Mouse (Mus musculus) layer of hippocampus, adult 9-11 months (tissue): ENCODE results near the gene 4933430I17Rik.
"Not testable (repeated sequence)": the region's sequence is repeated elsewhere in the genome, so short reads cannot be mapped to it uniquely, and the experiment has no call there.

ENCODE experiments used
- DNase-seq: peaks from one replicate; pipeline ENCODE4 v3.0.0; 2022

The 4933430I17Rik gene

GRCm38 (mm10) chr4:62557436-62557835 lies 32.3 kb downstream of the 4933430I17Rik start:
- no peak for DNase-seq

DNA sequence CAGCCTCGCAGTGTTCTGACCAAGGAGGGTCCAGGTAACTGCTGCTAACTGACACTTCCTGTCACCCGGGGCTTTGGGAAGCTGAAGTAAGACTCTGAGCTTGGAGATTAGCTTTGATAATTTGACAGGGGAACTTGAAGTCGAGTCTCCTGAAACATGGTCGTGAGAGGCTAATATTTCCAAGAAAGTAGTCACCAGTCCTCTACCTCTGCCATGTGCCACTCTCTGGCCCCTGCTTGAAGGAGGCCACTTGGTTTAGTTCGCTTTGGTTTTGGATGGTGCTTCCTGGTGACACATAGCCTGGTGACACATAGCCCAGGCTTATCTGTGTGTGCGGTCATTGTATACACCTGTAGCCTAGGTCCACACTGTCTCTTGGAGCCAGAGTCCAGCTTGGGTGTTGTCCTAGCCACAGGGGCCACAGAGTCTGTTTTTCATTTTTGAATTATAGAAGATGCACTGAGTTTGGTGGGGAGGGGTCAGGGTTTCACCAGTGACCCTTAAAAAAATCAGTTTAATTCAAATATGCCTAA lies 34.7 kb downstream of the 4933430I17Rik start, which contains the start of gene Rgs3:
Rgs3 (plus strand) TSS at position 51 of the 533 bp plus-strand sequence.
- DNase-seq = no peak

DNA sequence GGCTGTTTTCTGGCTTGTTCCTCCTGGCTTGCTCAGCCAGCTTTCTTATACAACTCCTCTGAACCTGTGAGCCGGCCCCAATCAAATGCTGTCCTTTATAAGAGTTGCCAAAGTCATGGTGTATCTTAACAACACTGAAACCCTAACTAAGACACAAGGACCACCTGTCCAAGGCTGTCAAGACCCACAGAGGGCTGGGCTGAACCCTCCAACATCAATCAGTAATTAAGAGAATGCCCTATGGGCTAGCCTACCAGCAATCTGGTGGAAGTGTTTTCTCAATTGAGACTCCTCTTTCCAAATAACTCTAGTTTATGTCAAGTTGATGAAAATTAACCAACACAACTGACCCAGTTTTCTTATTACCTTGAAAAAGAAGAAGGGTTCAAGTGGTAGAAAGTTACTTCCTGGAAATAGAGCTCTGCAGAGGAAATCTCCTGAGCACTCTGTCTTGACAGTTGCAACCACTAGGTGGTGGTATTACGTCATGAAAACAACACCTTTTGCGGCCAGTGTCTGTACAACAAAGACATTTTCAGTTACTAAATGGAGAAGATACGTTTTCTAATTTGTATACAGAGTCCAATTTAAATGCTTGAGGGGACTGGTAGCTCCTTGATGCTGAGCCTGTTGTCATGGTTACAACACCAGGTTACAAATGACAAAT lies 35.9 kb downstream of the 4933430I17Rik start:
- peak; percentile 69 for DNase-seq

DNA sequence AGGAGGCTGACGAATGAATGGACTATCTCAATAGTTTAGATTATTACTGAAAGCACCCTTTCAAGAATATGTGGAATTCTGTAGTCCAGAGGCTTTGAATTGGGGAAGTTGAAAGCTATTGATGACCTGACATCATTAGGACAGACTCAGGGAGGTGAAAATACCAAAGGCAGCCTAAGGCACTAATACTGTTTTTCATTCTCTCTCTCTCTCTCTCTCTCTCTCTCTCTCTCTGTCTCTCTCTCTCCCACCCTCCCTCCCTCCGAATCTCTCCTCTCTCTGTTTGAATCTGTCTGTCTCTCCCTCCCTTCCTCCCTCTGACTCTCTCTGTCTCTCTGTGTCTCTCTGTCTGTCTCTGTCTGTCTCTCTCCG lies 36.4 kb downstream of the 4933430I17Rik start:
- no peak for DNase-seq

- no peak for DNase-seq
These were observed 36.8 kb downstream of the 4933430I17Rik start for GRCm38 (mm10) chr4:62562006-62562405.

- no peak for DNase-seq
These were observed 41.4 kb downstream of the 4933430I17Rik start for GRCm38 (mm10) chr4:62566530-62566929.

GRCm38 (mm10) chr4:62567696-62568095 lies 42.5 kb downstream of the 4933430I17Rik start:
- no peak for DNase-seq

DNA sequence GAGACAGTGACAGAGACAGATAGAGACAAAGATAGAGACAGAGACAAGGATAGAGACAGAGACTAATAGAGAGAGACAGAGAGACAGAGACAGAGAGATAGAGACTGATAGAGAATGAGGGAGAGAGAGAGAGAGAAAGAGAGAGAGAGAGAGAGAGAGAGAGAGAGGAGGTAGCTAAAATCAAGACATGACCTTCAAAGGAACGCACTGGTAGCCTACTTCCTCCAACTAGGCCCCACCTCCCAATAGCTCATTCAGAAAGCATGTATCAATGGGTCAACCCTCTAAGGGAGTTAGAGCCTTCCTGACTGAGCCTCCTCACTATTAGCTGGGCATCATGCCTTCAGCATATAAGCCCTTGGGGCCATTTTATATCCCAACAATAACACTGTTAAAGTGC lies 43.2 kb downstream of the 4933430I17Rik start:
- no peak for DNase-seq

GRCm38 (mm10) chr4:62569603-62570002 lies 44.4 kb downstream of the 4933430I17Rik start:
- DNase-seq = no peak

DNA sequence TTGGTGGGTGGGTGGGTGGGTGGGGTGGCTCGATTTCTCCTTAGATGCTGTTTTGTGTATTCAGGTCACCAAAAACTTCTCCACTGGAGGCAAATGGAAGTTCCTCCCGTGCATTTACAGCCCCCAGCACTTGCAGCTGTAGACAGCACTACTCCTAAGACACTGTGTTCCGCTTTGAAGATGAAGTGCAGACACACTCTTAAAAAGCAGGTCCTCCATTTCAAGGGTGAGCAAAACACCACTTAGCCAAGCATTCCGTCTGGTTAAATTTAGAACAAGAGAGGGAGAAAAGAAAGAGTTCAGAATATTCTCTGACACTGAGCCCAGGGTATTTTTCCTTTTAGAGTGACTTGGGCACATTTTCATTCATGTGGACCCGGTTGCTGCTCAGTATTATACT lies 44.9 kb downstream of the 4933430I17Rik start:
- no peak for DNase-seq

GRCm38 (mm10) chr4:62582365-62583264 lies 57.4 kb downstream of the 4933430I17Rik start:
- DNase-seq = peak; percentile 84

- DNase-seq = peak; percentile 22
These were observed 58.3 kb downstream of the 4933430I17Rik start for GRCm38 (mm10) chr4:62583265-62584092.

DNA sequence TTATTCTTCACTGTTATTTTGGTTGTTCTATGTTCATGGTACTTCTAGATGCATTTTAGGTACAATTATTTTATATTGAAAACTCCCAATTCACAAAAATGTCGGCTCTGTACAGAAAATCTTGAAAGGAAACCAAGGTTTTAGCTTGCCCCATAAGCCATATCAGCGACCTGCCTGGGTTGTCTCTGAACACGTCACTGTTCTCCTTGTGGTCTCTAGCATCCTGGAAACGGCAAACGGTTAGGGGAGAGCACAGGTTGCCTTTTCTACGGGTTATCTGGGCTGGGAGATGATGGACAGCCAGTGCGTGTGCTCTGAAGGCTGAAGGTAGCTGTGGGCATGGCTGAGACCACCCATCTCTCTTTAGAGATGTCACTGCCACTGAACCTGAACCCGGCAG lies 61.9 kb downstream of the 4933430I17Rik start:
- DNase-seq = no peak

DNA sequence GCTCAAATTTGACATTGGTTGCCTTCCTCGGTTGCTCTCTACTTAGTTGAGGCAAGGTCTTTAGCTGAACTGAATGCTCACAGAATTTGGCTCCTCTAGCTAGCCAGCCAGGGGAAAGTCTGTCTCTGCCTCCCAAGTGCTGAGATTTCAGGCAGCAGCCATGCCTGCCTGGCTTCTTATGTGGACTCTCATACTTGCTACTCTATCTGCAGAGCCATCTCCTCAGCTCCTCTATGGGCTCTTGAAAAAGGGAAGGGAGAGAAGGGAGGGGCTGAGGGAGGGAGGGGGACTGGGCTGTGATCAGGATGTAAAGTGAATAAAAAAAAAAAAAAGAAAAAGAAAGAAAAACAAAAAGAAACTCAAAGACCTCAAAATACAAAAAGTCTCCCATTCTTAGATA lies 65.7 kb downstream of the 4933430I17Rik start:
- DNase-seq = no peak

- no peak for DNase-seq
These were observed 66.2 kb downstream of the 4933430I17Rik start for GRCm38 (mm10) chr4:62591326-62591725.

DNA sequence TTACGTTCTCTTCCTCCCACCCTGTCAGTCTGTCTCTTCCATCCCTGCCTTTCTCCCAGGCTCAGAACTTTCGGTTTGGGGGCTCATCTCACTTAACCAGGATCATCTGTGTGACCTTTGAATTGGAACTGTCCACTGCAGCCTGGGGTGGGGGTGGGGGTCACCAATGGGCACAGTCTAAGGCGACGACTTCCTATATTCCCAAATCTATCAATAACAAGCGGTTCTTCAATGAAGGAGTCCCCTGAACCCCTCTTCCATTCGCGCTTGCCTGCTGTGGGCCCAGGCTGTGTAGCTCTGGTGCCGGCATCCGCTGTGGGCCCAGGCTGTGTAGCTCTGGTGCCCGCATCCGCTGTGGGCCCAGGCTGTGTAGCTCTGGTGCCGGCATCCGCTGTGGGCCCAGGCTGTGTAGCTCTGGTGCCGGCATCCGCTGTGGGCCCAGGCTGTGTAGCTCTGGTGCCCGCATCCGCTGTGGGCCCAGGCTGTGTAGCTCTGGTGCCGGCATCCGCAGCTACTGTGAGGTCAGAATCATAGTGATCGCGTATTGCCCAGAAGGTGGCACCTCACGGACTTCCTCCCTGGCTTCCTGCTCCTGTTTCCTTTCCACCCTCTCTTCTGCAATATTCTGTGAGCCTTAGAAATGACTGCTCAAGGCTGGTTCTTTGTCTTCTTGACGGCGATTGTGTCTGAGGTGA lies 68.5 kb downstream of the 4933430I17Rik start:
- not testable (repeated sequence) for DNase-seq

- DNase-seq = no peak
These were observed 69.3 kb downstream of the 4933430I17Rik start for GRCm38 (mm10) chr4:62594442-62594841.

DNA sequence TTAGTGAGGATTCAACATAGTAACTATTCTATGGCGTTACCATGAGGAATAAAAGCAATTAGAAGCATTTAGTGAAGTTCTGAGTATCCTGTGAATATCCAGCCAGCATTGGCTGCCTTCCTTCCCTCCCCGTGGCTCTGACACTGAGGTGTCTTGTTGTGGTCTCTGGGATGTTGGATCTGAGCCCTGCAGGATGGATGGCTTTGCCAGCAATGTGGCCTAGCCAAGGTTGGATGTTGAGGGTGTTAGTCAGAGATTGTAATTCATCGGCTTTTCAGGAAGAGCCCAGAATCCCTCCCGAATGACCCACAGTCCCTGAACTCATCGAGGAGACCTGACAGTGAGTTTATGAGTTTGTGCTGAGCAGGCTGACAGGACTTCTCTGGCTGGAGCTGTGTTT lies 70.9 kb downstream of the 4933430I17Rik start:
- no peak for DNase-seq
